Mouse (Mus musculus) retina, adult 2 months (tissue): ENCODE measurements around the gene Sgca.
"Not testable (repeated sequence)": the region's sequence is repeated elsewhere in the genome, so short reads cannot be mapped to it uniquely, and the experiment has no call there.

Source experiments
- DNase-seq: peaks from one replicate; pipeline ENCODE4 v3.0.0-alpha.2; 2012; ENCODE audit warnings: low read depth, low spot score

Sgca gene

GRCm38 (mm10) chr11:94976199-94976598, at the start of gene Sgca:
TSS of gene Sgca (minus strand) at chr11:94976327.
- DNase-seq: no peak

- no peak for DNase-seq
Measured at GRCm38 (mm10) chr11:95025227-95026012, 49.3 kb upstream of the Sgca start.

GRCm38 (mm10) chr11:95024439-95025184, 48.5 kb upstream of the Sgca start:
- DNase-seq: peak; percentile 26

GRCm38 (mm10) chr11:95023481-95023880, 47.4 kb upstream of the Sgca start:
- DNase-seq: no peak

- DNase-seq: no peak
Measured at GRCm38 (mm10) chr11:95022237-95022992, 46.3 kb upstream of the Sgca start.

GRCm38 (mm10) chr11:95015484-95015883, 39.4 kb upstream of the Sgca start:
- no peak for DNase-seq

- no peak for DNase-seq
Measured at GRCm38 (mm10) chr11:95012487-95012886, 36.4 kb upstream of the Sgca start.

GRCm38 (mm10) chr11:95012075-95012474, 35.9 kb upstream of the Sgca start:
- DNase-seq: no peak

- DNase-seq: no peak
Measured at GRCm38 (mm10) chr11:95011416-95011815, 35.3 kb upstream of the Sgca start.

GRCm38 (mm10) chr11:95010841-95011403, 34.8 kb upstream of the Sgca start:
- DNase-seq: not testable (repeated sequence)

GRCm38 (mm10) chr11:95010141-95010739, 34.1 kb upstream of the Sgca start:
- no peak for DNase-seq

- no peak for DNase-seq
Measured at GRCm38 (mm10) chr11:95009629-95010014, 33.5 kb upstream of the Sgca start, which contains the start of gene Samd14. TSS of gene Samd14 (plus strand) at chr11:95009879.

GRCm38 (mm10) chr11:95008661-95009628, 32.8 kb upstream of the Sgca start:
- no peak for DNase-seq

- DNase-seq: no peak
Measured at GRCm38 (mm10) chr11:95007418-95007817, 31.3 kb upstream of the Sgca start.

- peak; percentile 69 for DNase-seq
Measured at GRCm38 (mm10) chr11:95006525-95007219, 30.5 kb upstream of the Sgca start.

- DNase-seq: no peak
Measured at GRCm38 (mm10) chr11:95006038-95006437, 29.9 kb upstream of the Sgca start.

GRCm38 (mm10) chr11:95004937-95005198, 28.7 kb upstream of the Sgca start:
- DNase-seq: no peak

GRCm38 (mm10) chr11:95004136-95004936, 28.2 kb upstream of the Sgca start:
- no peak for DNase-seq

GRCm38 (mm10) chr11:95002705-95003104, 26.6 kb upstream of the Sgca start:
- DNase-seq: no peak
